Mouse (Mus musculus): ENCODE results near the gene Psmb2. TPM values are rescaled to one million over a fixed set of nuclear protein-coding genes. Genes with fewer than 3 reads are reported as not detected.

Psmb2 gene
- total RNA-seq, 2 experiments from 2014 or later = 30.6 to 89.0 TPM

DNA sequence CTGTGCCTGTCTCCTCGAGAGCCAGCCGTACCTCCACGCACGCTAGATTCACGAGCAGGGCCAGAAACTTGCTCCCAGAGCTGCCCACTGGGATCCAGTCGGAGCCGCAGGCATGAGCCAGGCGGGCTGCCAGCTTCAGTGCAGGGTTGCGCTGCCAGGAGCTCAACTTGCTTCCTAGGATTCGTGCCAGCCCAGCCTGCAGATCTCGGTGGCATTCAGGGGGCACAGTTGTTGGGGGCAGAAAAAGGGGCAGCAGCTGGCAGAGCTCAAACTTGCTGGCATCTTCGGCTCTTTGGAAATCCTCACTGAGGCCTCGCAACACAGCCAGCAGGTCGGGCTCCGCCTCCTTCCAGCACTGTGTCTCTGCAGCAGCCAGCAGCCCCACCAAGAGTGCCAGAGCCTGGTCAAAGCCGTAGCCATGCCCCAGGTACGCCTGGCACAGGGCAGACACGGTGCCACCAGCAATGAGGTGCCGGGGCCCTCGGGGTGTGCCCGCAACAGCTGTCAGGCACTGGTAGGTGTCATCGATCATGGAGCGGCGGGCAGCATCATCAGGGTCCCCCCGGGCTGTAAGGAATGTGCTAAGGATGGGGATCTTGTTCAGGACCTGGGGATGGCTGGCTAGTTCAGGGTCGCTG lies 72.7 kb downstream of the Psmb2 start:
- no peak for ATAC-seq (replicated peaks; ENCODE audit: low FRiP score, poor library complexity, severe bottlenecking)

DNA sequence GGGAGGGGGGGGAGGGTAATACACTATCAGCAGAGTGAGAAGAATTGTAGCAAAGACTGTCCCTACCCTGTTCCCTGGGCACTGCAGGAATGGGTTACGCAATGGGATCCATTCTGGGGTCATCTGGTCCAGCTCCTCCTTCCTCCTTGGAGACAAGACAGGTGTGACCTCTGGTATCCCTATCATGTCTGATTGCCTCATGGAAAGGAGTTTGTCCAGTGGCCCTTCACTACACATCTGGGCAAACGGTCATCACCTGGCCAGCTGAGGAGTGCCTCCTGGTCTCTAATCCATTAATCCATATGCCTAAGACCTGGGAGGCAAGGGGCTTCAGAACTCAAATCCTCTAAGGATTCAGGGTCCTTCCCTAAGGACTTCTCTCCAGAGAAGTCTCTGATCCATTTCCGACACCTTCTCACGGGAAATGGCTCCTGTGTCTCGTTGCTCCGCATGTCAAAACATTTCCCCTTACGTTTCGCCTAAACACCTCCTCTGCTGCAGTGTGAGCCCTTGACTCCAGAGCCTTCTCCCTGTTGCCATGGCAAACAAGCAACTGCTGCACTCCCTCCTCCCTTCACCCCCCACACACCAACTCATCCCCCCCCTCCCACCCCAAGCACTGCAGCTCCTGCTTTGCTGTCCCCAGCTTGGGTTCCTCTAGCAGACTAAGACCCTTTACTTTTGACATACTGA lies 73.6 kb downstream of the Psmb2 start:
- no peak for ATAC-seq (replicated peaks; ENCODE audit: low FRiP score, poor library complexity, severe bottlenecking)

GRCm38 (mm10) chr4:126751556-126752023 lies 74.2 kb downstream of the Psmb2 start:
- no peak for ATAC-seq (replicated peaks; ENCODE audit: low FRiP score, poor library complexity, severe bottlenecking)

GRCm38 (mm10) chr4:126752024-126752607 lies 74.7 kb downstream of the Psmb2 start:
- ATAC-seq (replicated peaks; ENCODE audit: low FRiP score, poor library complexity, severe bottlenecking) = no peak

DNA sequence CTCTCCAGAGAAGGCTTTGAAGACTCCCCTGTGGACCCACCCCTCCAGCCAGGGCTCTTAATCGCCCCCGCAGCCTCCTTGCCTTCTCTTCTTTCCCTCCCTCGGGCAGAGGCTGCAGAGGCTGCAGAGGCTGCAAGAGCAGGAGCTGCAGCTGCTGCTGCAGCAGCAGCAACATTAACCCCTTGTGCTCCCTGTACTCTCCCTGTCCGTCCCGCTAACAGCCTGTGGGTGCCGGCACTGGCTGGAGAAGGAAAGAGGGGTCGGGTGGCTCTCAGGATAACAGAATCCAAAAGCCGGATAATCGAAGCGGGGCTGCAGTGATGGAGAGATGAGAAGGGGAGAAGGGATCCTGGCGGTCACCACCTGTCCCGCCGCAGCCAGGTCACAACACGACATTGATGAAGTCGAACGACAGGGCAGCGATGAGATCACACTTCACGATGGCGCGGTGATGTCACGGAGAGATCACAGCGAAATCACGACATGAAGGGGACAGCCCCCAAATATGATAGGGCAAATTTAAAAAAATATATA lies 75.2 kb downstream of the Psmb2 start:
- no peak for ATAC-seq (replicated peaks; ENCODE audit: low FRiP score, poor library complexity, severe bottlenecking)

GRCm38 (mm10) chr4:126753268-126754230 lies 76.1 kb downstream of the Psmb2 start, which contains the start of the genes Ncdn and AU040320:
Gene Ncdn (minus strand): TSS chr4:126753438.
Gene AU040320 (plus strand): TSS chr4:126753544.
- ATAC-seq (replicated peaks; ENCODE audit: low FRiP score, poor library complexity, severe bottlenecking) = peak; percentile 96

DNA sequence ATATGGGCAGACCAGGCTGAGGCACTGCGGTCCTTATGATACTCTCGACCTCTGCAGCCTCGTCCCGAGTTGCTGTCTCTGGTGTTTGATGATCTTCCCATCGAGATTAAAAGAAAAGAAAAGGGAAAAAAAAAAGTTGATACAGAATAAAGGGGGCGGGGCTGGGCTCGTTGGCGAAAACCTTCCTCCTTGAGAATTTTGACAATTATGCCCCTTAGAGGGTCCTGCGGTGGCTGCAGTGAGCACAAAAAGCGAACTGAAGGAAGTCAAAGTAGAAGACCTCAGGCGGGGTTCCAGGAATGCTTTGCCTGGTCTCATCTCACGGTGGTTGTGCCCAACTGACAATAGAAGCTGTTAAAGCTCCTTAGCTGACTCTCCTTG lies 76.8 kb downstream of the Psmb2 start:
- no peak for ATAC-seq (replicated peaks; ENCODE audit: low FRiP score, poor library complexity, severe bottlenecking)

GRCm38 (mm10) chr4:126754736-126755374 lies 77.4 kb downstream of the Psmb2 start:
- no peak for ATAC-seq (replicated peaks; ENCODE audit: low FRiP score, poor library complexity, severe bottlenecking)

GRCm38 (mm10) chr4:126756766-126757165 lies 79.3 kb downstream of the Psmb2 start:
- no peak for ATAC-seq (replicated peaks; ENCODE audit: low FRiP score, poor library complexity, severe bottlenecking)

GRCm38 (mm10) chr4:126758299-126758698 lies 80.9 kb downstream of the Psmb2 start:
- ATAC-seq (replicated peaks; ENCODE audit: low FRiP score, poor library complexity, severe bottlenecking) = no peak

Other genes starting within 250 kb of the Psmb2 start
- 1.5 and 20.0 TPM in 2 replicates for gene Ago3, start 248.1 kb upstream of the Psmb2 start, total RNA-seq (2015; ENCODE audit: low replicate concordance)
- gene Ago3, start 248.1 kb upstream of the Psmb2 start, total RNA-seq (2017; ENCODE audit: low replicate concordance) = 0.77 and 1.5 TPM in 2 replicates
- 4.8 and 5.2 TPM in 2 replicates for gene Ago1, start 209.0 kb upstream of the Psmb2 start, total RNA-seq (2015; ENCODE audit: low replicate concordance)
- gene Ago1, start 209.0 kb upstream of the Psmb2 start, total RNA-seq (2017; ENCODE audit: low replicate concordance) = 2.8 and 3.7 TPM in 2 replicates
- gene Ago4, start 144.2 kb upstream of the Psmb2 start, total RNA-seq (2015; ENCODE audit: low replicate concordance) = 0.63 and 0.77 TPM in 2 replicates
- gene Ago4, start 144.2 kb upstream of the Psmb2 start, total RNA-seq (2017; ENCODE audit: low replicate concordance) = 1.1 and 1.4 TPM in 2 replicates
- gene Clspn, start 120.7 kb upstream of the Psmb2 start, total RNA-seq (2015; ENCODE audit: low replicate concordance) = 24.4 and 29.5 TPM in 2 replicates
- gene Clspn, start 120.7 kb upstream of the Psmb2 start, total RNA-seq (2017; ENCODE audit: low replicate concordance) = 121 and 203 TPM in 2 replicates
- gene 5730409E04Rik, start 67.8 kb upstream of the Psmb2 start, total RNA-seq (2015; ENCODE audit: low replicate concordance) = 1.2 TPM in 1 of 2 replicates, not detected in the other
- 0.09 TPM in 1 of 2 replicates, not detected in the other for gene 5730409E04Rik, start 67.8 kb upstream of the Psmb2 start, total RNA-seq (2017; ENCODE audit: low replicate concordance)
- gene Tfap2e, start 58.6 kb downstream of the Psmb2 start, total RNA-seq (2015; ENCODE audit: low replicate concordance) = not detected in 2 replicates
- not detected in 2 replicates for gene Tfap2e, start 58.6 kb downstream of the Psmb2 start, total RNA-seq (2017; ENCODE audit: low replicate concordance)
- gene Ncdn, start 75.8 kb downstream of the Psmb2 start, total RNA-seq (2015; ENCODE audit: low replicate concordance) = 0.96 and 1.7 TPM in 2 replicates
- gene Ncdn, start 75.8 kb downstream of the Psmb2 start, total RNA-seq (2017; ENCODE audit: low replicate concordance) = 0.98 and 2.7 TPM in 2 replicates
- gene AU040320, start 75.9 kb downstream of the Psmb2 start, total RNA-seq (2015; ENCODE audit: low replicate concordance) = 2.7 and 11.1 TPM in 2 replicates
- gene AU040320, start 75.9 kb downstream of the Psmb2 start, total RNA-seq (2017; ENCODE audit: low replicate concordance) = 5.4 and 9.2 TPM in 2 replicates

All from erythroblast, adult 5-6 weeks (primary cell).